Comparison of ENCODE assay signal across 15 mouse cellular contexts in genomic region chr17:65793307-65793930, GRCm38 (mm10).
"Had no signal": no experiment of that assay in that cellular context is flagged by ENCODE, and none has a peak within 500 bp of the region (broad histone marks: within the 10 kb centered on the region; RNA-seq: fewer than 3 reads in every experiment).

No protein-coding gene starts in this region.

- H3K27ac ChIP-seq: limb, embryonic 12.5 days; limb, embryonic 15.5 days; liver, embryonic 14.5 days; macrophage; midbrain, embryonic 13.5 days had no signal

- ATAC-seq: liver, postnatal 0 days; lung, postnatal 0 days; midbrain, embryonic 13.5 days; midbrain, embryonic 16.5 days had no signal

- H3K4me3 ChIP-seq: limb, embryonic 12.5 days; limb, embryonic 15.5 days; midbrain, embryonic 13.5 days had no signal

- H3K4me1 ChIP-seq: limb, embryonic 12.5 days had no signal

- DNase-seq: kidney, adult 11 months; kidney, postnatal 25 days; left cerebral cortex, postnatal 4 days; liver, postnatal 0 days; lung, embryonic 14.5 days; thymus, adult 2 months; thymus, postnatal 14 days; thymus, postnatal 4 days had no signal

- H3K27me3 ChIP-seq: limb, embryonic 12.5 days; limb, embryonic 15.5 days; midbrain, embryonic 13.5 days had no signal

- H3K9me3 ChIP-seq: limb, embryonic 15.5 days; midbrain, embryonic 13.5 days had no signal
